Comparison of ENCODE assay signal across 1 mouse cellular context in the genomic region with DNA sequence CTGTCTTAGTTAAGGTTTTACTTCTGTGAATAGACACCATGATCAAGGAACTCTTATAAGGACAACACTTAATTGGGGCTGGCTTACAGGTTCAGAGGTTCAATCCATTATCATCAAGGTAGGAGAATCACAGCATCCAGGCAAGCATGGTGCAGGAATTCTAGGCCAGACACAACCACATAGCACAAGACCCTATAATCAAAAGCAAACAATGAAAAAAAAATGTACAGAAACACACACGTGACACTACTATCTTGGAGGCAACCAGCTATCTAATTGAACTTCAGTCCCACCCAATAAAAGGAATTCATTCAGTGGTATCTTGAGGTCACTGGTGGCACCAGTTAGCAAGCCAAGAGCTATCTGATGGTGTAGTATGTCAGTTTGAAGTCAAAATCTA.
TF ChIP-seq lines count a peak whose summit lies in the region.

No protein-coding gene starts in this region.

TF ChIP-seq in MEL, 35 proteins besides CTCF, POLR2A, EP300 and RAD21:
- TF ChIP-seq MXI1 (IDR thresholded peaks at IDR 0.05; ENCODE audit: low read depth, low read length) (no peak), UBTF (IDR thresholded peaks at IDR 0.05; ENCODE audit: borderline replicate concordance, insufficient read depth, low read depth, low read length) (no peak), SMC3 (IDR thresholded peaks at IDR 0.05; ENCODE audit: low read depth, low read length) (no peak), GATA1 (IDR thresholded peaks at IDR 0.05; ENCODE audit: low read depth, low read length) (no peak), JUND (IDR thresholded peaks at IDR 0.05; ENCODE audit: low read depth, low read length) (no peak), CHD1 (IDR thresholded peaks at IDR 0.05; ENCODE audit: low read depth, low read length) (no peak), TBP (IDR thresholded peaks at IDR 0.05; ENCODE audit: low read depth, low read length) (no peak), TAL1 (IDR thresholded peaks at IDR 0.05; ENCODE audit: low read length) (no peak), ELF1 (IDR thresholded peaks at IDR 0.05; ENCODE audit: low read depth, low read length) (no peak), ZNF384 (IDR thresholded peaks at IDR 0.05; ENCODE audit: low read depth, low read length) (peak; percentile 63), ZKSCAN1 (IDR thresholded peaks at IDR 0.05; ENCODE audit: low read depth, low read length) (no peak), E2F4 (IDR thresholded peaks at IDR 0.05; ENCODE audit: borderline replicate concordance, low read depth, low read length) (no peak), ZC3H11A (IDR thresholded peaks at IDR 0.05; ENCODE audit: low read depth, low read length) (no peak), USF2 (IDR thresholded peaks at IDR 0.05; ENCODE audit: borderline replicate concordance in 1 of 2, insufficient read depth in 1 of 2, low read depth in 1 of 2, low read length in 2 of 2) (0 out of 4 replicates have a peak, but pooled peaks of 1 of the 2 experiments have one; percentile 35), USF1 (IDR thresholded peaks at IDR 0.05; ENCODE audit: low read depth, low read length) (peak; percentile 72; the same call in 1 of the 2 replicates), HCFC1 (IDR thresholded peaks at IDR 0.05; ENCODE audit: low read depth, low read length) (no peak)
TF ChIP-seq in MEL: peak in this region for 3.
